Mouse (Mus musculus): Measurements from ENCODE around the gene Inpp5a.

The Inpp5a gene

DNA sequence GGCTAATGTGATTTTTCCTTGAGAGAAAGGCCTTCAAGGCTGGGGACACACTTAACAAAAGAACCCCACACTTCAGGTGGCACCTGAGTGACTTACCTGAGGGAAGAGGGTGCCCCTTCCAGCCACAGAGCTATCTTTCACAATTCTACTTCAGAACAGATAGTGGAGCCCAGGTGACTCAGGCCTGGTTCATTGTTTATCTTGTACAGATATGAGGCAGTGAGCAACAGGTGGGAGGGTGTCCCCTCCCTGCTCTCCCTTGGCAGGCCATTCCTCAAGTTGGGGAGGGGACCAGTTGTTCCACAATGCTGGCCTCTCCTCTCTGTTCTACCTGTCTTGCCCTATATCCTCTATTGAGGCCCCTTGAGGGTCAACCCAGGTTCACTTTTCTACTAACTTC lies 17.5 kb upstream of the Inpp5a start:
- no peak for DNase-seq

DNA sequence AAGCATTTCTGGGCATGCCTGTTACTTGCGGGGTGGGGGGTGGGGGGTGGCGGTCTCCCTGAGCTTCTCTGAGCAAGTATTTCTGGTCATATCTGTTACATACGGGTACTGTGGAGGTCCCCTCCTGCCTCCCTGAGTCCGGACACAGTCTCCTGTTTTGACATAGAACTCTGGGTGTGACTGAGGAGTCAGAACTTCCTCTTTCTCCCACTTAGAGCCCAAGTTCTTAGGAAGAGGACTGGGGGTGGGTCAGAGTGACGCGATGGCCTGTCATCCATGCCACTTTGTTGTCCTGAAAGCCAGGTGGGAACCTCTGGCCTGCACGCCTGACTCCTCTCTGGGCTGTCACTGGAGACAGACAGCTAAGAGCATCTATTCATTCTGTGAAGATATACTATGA lies 11.5 kb upstream of the Inpp5a start:
- no peak for DNase-seq

DNA sequence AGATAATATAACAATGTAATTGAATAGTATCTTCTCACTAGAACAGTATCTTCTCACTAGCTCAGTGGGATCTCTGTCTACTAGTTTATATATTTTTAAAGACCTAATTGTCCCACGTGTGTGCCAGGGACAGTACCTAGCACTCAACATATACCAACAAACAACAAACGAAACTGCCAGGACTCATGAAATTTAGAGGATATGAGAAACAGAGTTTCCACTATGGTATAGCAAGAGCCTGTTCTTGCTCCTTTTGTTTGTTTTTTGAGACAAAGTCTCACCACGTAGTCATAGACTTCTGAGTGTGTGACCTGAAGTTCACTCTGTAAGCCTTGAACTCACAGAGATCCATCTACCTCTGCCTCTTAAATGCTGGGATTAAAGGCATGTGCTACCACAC lies 10.6 kb upstream of the Inpp5a start:
- DNase-seq = no peak

DNA sequence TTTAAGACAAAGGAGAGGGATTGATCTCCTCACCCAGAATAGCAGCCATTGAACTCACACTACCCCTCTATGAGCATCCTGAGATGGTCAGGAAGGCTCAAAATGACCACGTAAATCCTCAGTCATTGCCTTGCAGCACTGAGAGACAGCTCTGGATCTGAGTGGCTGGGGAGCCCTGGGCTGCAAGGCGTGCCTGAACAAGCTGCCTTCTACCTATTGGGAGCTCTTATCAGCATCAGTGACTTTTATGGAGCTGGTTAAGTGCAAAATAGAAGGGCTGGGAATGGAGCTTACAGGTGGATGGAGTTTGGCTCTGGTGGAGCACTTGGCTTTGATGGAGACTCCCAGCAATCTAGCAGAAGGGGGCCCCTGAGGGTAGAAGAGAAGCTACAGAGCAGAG lies 9.2 kb upstream of the Inpp5a start:
- no peak for DNase-seq

DNA sequence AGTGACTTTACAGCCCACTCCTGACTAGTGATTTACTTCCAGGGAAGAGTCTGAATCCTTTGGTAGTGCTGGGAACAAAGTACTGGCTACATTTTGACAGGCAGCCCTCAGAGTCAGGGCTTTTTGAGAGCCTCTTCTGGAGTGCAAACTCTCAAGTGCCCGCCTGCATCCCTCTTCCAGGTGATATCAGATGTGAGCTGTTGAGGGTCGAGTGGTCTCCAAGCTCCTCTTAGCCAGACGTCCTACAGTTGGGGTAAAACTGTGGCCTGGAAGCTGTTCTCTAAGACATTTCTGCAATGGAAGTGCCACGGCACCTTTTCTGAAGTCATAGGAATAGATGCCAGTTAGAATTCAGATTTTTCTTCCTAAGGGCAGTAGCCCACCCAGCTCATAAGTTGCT lies 8.7 kb upstream of the Inpp5a start:
- no peak for DNase-seq

DNA sequence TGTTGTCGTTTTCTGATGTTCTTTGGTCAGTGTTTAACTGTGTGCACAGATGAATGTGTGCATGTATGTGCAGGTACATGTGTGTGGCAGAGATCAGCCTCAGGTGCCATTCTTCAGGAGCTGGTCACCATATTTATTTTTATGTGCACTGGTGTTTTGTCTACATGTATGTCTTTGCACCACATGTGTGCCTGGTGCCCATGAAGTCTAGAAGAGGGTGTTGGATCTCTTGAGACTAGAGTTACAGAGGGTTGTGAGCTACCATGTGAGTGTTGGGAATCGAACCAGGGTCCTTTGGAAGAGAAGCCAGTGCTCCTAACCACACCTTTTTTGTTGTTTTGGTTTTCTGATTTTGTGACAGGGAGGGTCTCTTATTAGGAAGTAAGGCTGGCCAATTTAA lies 7.0 kb upstream of the Inpp5a start:
- DNase-seq = no peak

DNA sequence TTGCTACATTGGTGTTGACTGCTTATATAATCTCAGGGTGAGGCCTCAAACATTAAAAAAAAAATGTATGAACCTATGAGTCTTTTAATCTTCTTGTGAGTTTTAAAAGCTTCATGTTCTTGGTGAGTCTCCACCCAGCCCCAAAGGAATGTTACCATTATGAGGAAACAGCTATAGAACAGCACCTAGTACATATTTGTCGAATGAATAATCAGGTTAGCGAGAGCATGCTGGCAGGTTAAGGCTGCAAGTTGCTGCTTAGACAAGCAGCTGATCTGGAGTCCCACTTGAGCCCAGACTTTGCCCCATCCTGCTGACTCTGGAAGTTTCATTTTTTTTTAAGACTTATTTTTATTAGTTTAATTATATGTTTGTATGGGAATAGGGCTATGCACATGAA lies 6.1 kb upstream of the Inpp5a start:
- no peak for DNase-seq

DNA sequence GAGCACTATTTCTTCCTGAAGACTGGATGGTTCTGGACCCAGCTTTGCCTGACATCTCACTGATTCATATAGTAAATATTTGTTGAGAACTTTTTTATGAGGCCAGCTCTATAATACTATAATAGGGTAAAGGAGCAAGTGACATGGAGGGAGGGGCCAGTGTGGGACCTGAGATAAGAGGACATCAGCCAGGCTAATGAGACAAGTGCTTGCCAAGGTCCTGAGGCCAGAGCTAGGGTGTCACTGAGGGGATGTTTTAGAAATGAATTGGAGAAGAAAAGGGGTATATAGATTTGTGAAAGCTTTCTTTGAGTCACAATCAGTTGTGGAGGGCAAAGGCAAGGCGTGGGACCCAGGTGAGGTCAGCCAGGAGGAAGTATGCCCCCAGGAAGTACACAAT lies 4.4 kb upstream of the Inpp5a start:
- no peak for DNase-seq

DNA sequence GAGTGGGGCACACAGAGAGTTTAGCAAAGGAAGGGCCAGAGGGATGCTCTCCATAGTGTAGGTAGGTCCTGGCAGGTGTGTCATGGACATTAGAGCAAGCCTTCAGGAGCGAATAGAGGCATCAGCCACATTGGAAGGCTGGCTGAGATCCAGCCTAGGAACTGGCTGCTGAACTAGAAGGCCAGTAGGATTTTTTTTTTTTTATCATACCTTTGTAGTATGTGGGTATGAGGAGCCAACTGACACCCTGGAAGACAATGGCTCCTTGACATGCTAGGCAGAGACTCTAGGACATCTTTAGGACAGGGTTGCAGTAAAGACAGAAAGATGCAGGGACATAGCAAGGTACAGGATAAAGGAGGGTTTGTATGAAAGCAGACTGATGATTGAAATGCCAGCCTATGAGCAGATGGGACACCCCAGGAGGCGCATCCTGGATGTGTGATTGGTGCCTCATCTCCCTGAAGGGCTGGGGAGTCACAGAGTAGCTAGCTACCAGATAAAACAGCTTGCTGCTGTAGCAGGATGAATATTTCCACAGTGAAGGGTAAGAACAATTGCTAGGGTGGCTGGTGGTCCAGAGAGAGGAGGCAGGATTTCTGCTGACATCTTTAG lies 3.9 kb upstream of the Inpp5a start:
- no peak for DNase-seq

DNA sequence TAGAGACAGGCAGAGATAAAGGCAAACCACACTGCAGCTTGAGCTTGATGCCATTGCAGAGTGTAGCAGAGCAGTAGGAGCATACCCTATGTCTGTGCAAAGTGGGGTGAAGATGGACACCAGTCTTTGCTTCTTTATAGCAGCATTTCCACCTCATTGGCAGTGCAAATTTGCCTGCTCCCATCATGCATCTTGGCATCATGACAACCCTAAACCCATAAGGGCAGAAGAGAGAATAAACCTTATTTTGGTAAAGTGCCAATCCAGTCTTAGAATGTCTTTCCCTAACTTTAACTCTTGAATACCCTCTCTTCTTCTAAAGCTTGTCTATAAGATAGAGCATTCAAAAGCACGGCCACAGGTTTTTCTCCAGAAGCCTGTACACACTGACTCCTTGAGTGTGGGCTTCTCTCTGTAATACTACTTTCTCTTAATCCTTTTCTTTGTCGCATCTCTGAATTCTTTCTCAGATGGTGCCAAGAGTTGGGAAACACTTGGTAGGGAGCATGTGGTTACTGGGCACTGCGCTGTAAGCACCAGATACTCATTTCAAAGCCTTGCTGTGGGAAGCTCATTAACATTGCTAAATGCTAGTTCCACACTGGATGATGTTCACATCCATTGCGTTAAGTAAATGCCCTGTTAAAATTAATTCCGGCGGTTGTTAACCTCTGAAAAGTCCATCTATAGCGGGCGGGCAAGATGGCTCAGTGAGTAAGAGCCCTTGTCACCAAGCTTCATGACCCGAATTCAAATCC lies 1.8 kb upstream of the Inpp5a start:
- DNase-seq = no peak

DNA sequence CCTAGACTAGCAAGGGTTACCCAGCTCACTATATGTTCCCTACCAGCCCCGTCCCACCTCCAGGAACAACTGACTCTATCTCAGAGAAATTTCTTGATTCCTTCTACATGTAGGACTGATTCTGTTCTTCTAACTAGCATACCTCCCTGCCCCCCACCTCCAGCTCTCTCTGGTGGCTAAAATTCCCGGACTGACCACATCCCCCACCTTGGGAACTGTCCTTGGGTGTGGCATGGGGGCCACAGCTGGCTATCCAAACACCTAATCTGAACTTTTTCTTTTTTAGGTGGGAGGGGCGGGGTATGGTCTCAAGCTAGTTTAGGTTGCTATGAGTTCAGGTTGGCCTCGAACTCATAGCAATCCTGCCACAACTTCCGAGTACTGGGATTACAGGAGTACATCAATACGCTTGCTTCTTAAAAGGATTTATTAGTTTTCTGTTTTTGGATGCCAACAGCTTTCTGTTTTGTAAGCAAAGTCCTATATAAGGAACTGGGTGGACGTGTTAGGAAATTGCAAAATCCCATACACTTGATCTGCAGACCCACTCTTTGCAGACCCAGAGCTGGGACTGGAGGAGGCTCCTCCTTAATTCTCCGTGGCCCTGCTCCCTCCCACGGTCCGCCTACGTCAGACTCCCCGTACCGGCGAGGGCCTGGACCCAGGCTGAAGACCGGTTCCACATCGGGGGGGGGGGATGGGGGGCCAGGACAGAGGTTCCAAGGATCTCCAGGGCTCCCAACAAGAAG lies 814 bp upstream of the Inpp5a start:
- no peak for DNase-seq

DNA sequence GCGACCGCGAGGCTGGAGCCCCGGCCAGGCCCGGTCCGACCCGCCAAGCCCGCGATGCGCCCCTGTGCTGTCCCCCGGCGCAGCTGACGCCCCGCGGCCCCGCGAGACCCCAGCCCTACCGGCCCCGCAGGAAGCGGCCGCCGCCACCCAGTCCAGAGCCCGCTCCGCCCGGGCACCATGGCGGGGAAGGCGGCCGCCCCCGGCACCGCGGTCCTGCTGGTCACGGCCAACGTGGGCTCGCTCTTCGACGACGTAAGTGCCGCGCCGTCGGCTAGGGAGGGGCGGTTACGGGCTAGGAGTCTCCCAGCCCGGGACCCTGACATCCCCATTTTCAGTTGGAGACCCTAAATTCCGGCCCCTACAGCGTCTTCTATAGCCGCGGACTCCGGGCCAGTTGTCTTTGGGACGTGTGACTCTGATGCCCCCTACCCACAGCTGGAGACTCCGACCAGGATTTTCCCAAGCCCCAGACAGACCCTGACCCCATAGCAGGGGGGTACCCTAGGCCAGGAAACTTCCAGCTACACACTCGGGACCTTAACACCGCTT lies 378 bp downstream of the Inpp5a start:
- peak in 1 of 2 experiments; percentile 41 for DNase-seq

DNA sequence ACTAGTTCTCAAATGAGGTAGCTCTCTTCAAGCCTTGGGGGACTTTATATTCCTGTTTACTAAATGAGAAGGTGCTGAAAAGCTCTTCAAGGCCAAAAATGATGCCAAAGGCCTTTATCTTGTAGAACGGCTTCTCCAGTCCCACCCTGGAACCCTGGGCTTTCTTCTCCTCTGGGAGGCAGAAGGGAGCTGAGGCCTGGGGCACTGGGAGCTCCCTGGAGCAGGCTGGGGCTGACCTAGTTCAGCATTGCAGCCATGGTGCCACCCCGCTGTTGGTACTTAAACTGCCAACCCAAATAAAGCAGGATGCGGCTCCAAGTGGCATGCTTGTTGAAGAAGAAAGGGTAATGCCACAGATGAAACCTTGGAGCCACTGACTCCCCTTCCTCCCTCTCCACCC lies 1.5 kb downstream of the Inpp5a start:
- DNase-seq = no peak

DNA sequence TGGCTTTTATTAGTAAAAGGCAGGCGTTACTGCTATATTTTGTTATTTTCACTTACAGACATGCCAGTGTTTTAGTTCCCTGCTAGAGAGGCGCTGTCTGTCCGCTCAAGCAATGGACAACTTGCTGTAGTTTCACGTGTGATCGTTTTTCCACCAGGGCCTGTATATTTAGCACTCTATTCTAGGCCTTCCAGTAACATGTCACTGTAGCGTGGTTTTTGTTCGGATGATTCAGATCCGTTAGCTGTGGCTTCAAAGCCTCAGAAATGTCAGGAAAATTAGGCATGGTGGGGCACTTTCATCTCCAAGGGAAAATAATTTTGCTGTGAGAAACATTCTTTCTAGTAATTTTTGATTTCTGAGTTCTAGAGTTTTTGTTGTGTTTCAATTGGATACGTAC lies 2.0 kb downstream of the Inpp5a start:
- DNase-seq = no peak

DNA sequence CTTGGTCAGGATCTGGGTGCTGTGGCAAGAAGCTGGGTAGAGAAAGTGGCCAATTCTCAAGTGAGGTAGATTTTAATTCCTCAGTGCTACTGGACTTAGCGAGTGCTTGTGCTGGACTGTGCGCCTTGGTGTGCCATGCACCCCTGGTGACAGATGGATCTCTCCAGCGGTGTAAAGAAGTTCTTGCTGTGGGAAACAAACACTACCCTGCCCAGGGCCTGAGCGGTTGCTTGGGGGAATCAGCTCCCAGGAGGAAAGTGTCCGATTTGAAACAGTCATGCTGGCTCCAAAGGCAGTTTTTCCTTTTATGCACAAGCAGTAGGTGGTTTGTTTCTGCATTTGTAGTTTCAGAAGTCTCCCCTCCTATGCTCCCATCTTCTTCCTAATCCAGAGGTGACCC lies 2.8 kb downstream of the Inpp5a start:
- no peak for DNase-seq

DNA sequence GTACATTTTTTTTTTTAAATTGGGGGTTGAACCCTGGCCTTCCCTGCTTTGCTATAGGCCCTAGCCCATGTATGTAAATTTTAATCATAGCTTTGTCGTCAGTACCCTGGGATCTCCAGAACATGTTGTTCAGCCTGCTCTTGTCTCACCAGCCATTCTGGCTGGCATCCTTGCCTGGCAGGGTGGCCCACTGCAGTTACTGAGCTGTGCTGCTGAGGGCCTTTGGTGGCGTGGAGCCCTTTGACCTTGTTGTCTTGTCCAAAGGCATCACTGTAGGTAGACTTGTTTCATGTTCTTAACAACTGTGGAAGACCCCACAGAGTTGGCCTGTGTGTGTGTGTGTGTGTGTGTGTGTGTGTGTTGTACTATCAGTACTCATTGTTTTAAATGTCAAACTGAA lies 3.2 kb downstream of the Inpp5a start:
- no peak for DNase-seq

DNA sequence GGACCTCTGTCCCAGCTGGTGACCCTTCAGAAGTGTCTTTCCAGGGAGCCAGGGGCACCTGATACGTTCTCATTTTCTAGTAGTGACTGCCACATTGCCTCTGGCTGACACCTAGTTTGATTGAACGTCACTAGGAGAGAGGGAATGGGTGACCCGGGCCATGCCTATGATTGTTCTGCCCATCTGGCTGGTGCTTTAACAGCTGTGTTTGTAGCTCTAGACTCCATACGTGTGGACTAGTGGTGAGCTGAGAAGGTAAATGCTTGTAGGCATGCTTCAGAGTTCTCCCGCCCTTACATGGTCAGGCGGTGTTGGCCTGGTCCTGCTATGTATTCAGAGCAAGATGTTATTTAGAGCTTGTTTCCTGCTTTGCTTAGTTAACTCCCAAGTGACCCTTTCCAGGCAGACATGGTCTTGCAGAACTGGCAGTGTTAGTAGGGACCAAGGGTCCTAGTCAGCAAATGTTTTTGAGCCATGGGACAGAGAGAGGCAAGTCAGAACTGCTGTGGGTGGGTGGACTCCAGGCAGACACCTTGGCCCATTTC lies 3.9 kb downstream of the Inpp5a start:
- DNase-seq = no peak

DNA sequence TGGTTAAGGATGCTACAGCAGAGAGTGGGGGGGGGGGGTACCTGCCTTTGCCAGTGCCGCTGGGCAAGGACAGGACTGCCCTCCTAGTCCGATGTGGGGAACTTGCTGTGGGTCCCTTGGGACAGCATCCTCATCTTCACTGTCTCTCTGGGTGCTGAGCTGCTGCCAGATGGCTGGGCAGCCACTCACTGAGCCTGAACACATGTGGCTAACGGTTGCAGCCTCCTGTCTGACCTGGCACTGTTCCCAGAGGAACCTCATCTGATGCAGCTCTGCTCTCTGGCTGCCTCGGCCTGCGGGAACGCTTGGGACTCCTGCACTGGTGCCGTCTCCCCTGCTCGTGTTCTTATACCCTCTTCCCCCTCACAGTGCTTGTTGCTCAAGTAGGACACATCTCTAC lies 8.6 kb downstream of the Inpp5a start:
- peak; percentile 52 to 64 for DNase-seq

DNA sequence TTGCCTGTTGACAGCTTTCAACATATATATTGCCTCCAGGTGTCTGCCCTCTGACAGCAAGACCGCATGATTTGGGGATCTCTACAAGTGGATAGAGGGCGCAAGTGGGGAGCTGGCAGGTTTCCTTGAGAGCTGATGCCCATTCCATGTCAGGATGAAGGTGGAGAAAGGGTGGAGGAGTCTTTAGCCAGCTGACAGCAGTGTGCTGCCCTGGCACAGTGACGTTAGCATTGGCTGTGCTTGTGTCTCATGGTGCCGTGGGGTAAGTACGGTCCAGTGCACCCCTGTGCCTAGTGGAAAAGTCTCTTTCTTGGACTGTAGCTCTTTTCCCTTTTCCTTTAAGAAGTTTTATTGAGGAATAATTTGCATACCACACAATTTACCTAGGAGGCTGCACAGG lies 9.2 kb downstream of the Inpp5a start:
- no peak for DNase-seq

DNA sequence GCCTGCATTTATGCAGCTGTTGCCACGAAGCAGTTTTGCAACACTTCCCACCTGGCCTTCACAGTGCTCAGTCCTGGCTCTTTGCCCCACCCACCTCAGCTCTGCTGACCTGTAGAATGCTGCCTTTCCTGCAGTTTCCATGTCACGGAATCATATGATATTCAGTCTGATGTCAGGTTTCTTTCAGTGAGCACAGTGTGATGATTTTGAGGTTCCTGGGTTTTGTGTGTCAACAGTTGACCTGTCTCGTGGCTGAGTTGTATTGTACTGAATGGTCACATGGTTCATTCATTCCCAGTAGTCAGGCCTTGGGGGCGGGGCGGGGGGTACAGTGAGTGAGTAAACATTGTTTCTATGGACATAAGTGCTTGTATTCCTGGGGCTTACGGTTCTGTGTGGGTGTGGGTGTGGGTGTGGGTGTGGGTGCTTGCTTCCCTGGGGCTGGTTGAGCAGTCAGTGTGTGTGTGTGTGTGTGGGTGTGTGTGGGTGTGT lies 9.7 kb downstream of the Inpp5a start:
- peak; percentile 43 to 57 for DNase-seq

DNA sequence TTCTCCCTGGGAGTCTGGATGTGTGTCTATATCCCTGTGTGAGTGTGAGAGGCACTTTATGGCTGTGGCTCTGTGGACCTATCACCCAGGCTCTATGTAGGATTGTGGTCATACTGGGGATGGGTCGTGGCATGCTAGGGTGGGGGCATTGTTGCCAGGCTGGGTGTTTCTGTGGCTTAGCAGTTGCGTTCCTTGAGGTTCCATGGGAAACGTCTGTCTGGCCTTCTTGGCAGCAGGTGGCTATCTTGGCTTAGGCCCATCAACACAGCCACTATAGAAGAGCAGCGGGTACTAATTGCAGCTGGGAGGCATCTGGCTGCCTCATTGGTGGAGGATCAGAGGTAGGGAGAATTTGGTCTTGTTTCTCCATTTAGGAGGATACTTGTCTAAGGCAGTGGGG lies 10.7 kb downstream of the Inpp5a start:
- DNase-seq = no peak

DNA sequence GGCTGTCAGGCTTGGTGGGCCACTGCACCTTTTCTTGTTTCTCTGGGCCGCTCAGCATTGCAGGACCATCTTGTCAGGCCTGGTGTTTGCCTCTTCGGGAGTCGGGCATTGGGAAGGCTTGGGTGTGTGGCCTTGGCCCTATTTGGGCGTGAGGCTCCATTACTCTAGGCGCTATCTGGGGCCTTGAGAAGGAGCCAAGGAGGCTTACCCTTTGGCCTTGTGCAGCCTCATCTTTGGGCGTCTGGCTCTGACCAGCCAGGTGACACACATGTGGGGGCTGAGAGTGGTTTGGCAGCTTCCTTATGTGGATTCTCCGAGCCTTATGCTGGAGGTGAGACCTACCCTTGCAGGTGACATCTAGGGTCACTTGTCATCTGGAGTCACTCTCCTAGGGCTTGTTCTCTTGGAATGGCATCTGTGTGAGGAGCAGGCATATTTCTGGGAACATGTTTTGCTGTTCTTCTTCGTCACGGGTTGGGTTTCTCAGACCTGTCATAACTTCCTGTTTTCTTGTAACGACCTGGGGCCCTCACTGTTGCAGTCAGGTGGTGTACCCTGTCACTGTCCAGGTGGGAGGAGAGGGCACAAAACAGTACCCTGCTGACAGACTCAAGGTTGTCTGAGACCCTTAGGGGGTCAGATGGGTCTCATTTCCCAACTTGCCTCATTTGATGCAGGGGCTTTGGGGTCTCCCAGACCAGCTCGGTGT lies 11.2 kb downstream of the Inpp5a start:
- DNase-seq = no peak

DNA sequence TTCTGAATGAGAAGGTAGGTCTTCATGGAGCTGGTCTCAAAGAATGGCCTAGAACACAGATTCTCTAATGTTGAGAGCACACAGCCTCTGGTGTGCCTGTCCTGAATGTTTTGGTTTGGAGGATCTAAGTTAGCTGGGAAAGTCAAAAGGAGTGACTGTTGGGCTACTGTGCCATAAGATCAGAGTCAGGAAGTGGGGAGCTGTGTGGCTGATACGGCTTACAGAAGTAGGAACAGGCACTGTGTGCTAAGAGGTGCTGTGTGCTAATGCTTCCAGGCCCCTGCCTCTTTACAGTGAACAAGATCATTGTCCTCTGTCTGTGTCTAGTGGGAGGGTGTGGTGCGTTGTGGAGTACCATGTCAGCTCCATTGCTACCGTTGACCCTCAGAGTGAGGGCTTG lies 12.0 kb downstream of the Inpp5a start:
- no peak for DNase-seq

All from lung, postnatal 4 days (tissue).